In the genomic region with DNA sequence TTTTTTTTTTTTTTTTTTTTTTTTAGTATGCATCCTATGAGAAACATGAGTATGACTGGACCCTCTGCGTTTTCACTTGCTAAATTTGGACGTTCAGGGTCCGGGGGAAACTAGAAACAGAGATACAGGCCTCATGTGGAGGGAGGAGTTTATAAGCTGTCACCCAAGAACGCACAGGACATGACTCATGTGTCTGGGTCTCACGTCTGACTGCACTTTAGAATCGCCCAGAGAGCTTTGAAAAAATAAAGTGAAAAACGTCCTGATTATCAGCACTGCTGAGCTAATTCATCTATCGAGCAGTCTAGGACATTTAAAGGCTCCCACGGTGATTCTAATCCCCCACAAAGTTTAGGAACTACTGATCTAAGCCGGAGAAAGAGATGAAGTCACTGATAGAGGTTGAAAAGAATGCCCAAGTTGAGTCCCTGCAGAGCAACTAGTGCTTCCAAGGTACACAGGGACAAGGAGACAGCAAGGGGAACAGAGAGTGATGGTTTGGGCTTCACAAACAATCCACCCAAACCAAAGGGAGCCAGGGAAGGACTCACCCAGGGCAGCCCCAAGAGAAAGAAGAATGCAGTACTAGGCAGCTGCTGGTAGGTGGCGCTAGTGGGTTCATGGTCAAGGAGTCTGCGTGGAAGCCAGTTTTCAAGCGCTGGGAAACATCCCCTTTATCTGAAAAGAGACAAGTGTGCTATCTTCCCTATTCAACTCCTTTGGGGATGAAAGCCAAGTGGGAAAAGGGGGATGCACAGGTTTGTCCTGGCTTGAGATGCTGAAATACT, we compare ENCODE assay signal across 8 mouse cellular contexts.
DNase-seq lines count a peak whose midpoint lies in the region; ATAC-seq and TF ChIP-seq lines count a peak whose summit lies in the region.

No protein-coding gene starts in this region.

- ATAC-seq in hindbrain, postnatal 0 days: no peak
- no peak for ATAC-seq in erythroid progenitor cell, adult 5-6 weeks (replicated peaks; ENCODE audit: low FRiP score, poor library complexity, severe bottlenecking)

- H3K27me3 ChIP-seq in hindbrain, postnatal 0 days (ENCODE audit: insufficient read depth, low read length): no peaks in the 10 kb centered on the region

- H3K4me3 ChIP-seq in hindbrain, postnatal 0 days (ENCODE audit: low read length): no peak overlapping the region

- TF ChIP-seq CTCF in hindbrain, postnatal 0 days (IDR thresholded peaks at IDR 0.05; ENCODE audit: low read depth): peak; percentile 78

- no peaks in the 10 kb centered on the region for H3K9me3 ChIP-seq in hindbrain, postnatal 0 days (ENCODE audit: low read length)

- H3K4me2 ChIP-seq in hindbrain, postnatal 0 days (ENCODE audit: low read depth, low read length): no peak overlapping the region

- no peak overlapping the region for H3K9ac ChIP-seq in hindbrain, postnatal 0 days (replicated peaks; ENCODE audit: low read length)

- H3K27ac ChIP-seq in hindbrain, postnatal 0 days: no peak overlapping the region

- intact Hi-C loops in left cerebral cortex, postnatal 36 days (cut with DNase I): no loop called here

- WGBS in hindbrain, postnatal 0 days: 36% methylated on average over 13 of the region's 13 CpGs

- no peaks in the 10 kb centered on the region for H3K4me1 ChIP-seq in hindbrain, postnatal 0 days (ENCODE audit: insufficient read depth, low read length)

- peak; percentile 12 to 56 for DNase-seq in spleen, postnatal 10 days (ENCODE audit: low spot score in 2 of 2)
- no peak for DNase-seq in spleen, postnatal 36 days (ENCODE audit: low spot score in 2 of 2)
- DNase-seq in c-Kit-positive CD71-negative TER-119-negative erythroid progenitor cells, embryonic 14.5 days (ENCODE audit: low read depth): peak; percentile 42
- DNase-seq in frontal cortex, postnatal 36 days (ENCODE audit: low spot score in 2 of 2): peak; percentile 35 to 54
- DNase-seq in hindbrain, postnatal 0 days (ENCODE audit: low spot score): peak; percentile 65
- DNase-seq in left cerebral cortex, postnatal 36 days (ENCODE audit: low spot score in 2 of 2): peak; percentile 30 to 48
- DNase-seq in ovary, adult 18-20 months (ENCODE audit: low spot score): peak; percentile 35

- no peaks in the 10 kb centered on the region for H3K36me3 ChIP-seq in hindbrain, postnatal 0 days (ENCODE audit: insufficient read depth, low read length)

Comparison
In these comparisons a context has a peak if more than half of its experiments do, and no peak if none do; other contexts are left out.
1. DNase-seq: peak in spleen, postnatal 10 days (2 of 2), c-Kit-positive CD71-negative TER-119-negative erythroid progenitor cells, embryonic 14.5 days (single experiment), frontal cortex, postnatal 36 days (2 of 2), hindbrain, postnatal 0 days (single experiment), left cerebral cortex, postnatal 36 days (2 of 2) and ovary, adult 18-20 months (single experiment); none in spleen, postnatal 36 days (0 of 2).